Mouse (Mus musculus) erythroid progenitor cell, adult 5-6 weeks (primary cell): ENCODE data around the gene Sidt1. TPM values are rescaled to one million over a fixed set of nuclear protein-coding genes. Genes with fewer than 3 reads are reported as not detected.

Experiments used
- ATAC-seq: replicated peaks from 2 replicates; pipeline ENCODE4 v1.8.0; 2016; ENCODE audit warnings: moderate number of reproducible peaks, mild to moderate bottlenecking, moderate TSS enrichment, inconsistent platforms; ENCODE audit not compliant: poor library complexity, low FRiP score, severe bottlenecking
- total RNA-seq, 2 experiments: library from RNA; stranded (forward) in 1 of 2; stranded (reverse) in 1 of 2; fragments of 150-400 nt in 1 of 2; fragments of 186-747, 209-891 nt in 1 of 2; gene quantifications; 2 replicates each; pipeline versions ENCODE4 v1.2.3 to v1.2.4; 2015 to 2017; ENCODE audit warnings: low replicate concordance in 2 of 2

The Sidt1 gene
- total RNA-seq (2015; ENCODE audit: low replicate concordance) (3.2 TPM in 1 of 2 replicates, not detected in the other), total RNA-seq (2017; ENCODE audit: low replicate concordance) (0.90 TPM in 1 of 2 replicates, not detected in the other)

- no peak for ATAC-seq
Observed at GRCm38 (mm10) chr16:44332861-44333284, at the start of gene Sidt1. Gene Sidt1 (minus strand): TSS chr16:44333196.

- no peak for ATAC-seq
Observed at GRCm38 (mm10) chr16:44381578-44381977, 48.6 kb upstream of the Sidt1 start.

- ATAC-seq = no peak
Observed at GRCm38 (mm10) chr16:44380006-44380405, 47.0 kb upstream of the Sidt1 start.

GRCm38 (mm10) chr16:44375459-44375858 lies 42.5 kb upstream of the Sidt1 start:
- no peak for ATAC-seq

- ATAC-seq = no peak
Observed at GRCm38 (mm10) chr16:44365522-44365921, 32.5 kb upstream of the Sidt1 start.

GRCm38 (mm10) chr16:44361921-44362890 lies 29.2 kb upstream of the Sidt1 start:
- ATAC-seq = no peak

GRCm38 (mm10) chr16:44357571-44358268 lies 24.7 kb upstream of the Sidt1 start:
- peak; percentile 100 for ATAC-seq

GRCm38 (mm10) chr16:44356291-44356690 lies 23.3 kb upstream of the Sidt1 start:
- no peak for ATAC-seq

GRCm38 (mm10) chr16:44349801-44350397 lies 16.9 kb upstream of the Sidt1 start:
- no peak for ATAC-seq

- ATAC-seq = peak; percentile 96
Observed at GRCm38 (mm10) chr16:44347071-44347901, 14.3 kb upstream of the Sidt1 start, which contains the start of gene Spice1. Gene Spice1 (plus strand): TSS chr16:44347121.

GRCm38 (mm10) chr16:44337541-44337940 lies 4.5 kb upstream of the Sidt1 start:
- ATAC-seq = no peak

GRCm38 (mm10) chr16:44331995-44332860 lies 768 bp downstream of the Sidt1 start:
- ATAC-seq = no peak

GRCm38 (mm10) chr16:44331671-44331994 lies 1.4 kb downstream of the Sidt1 start:
- ATAC-seq = no peak

- ATAC-seq = no peak
Observed at GRCm38 (mm10) chr16:44331154-44331553, 1.8 kb downstream of the Sidt1 start.

GRCm38 (mm10) chr16:44330657-44331056 lies 2.3 kb downstream of the Sidt1 start:
- no peak for ATAC-seq

- ATAC-seq = no peak
Observed at GRCm38 (mm10) chr16:44328644-44329043, 4.4 kb downstream of the Sidt1 start.

- no peak for ATAC-seq
Observed at GRCm38 (mm10) chr16:44320232-44320631, 12.8 kb downstream of the Sidt1 start.

- no peak for ATAC-seq
Observed at GRCm38 (mm10) chr16:44316350-44316749, 16.6 kb downstream of the Sidt1 start.

GRCm38 (mm10) chr16:44313422-44313821 lies 19.6 kb downstream of the Sidt1 start:
- ATAC-seq = no peak
